Mouse (Mus musculus): ENCODE data around the gene Gm20696. TPM values are rescaled to one million over a fixed set of nuclear protein-coding genes. Genes with fewer than 3 reads are reported as not detected.

Gm20696 gene
- polyA plus RNA-seq, 1 experiment from 2014 or later = 4.2 TPM

- Histone ChIP-seq H3K36me3 (no peaks in the 10 kb centered on the region), H3K4me1 (peaks cover 40% of the 10 kb centered on the region), H3K4me2 (no peak overlapping the region), H3K27me3 (no peaks in the 10 kb centered on the region), H3K9ac (no peak overlapping the region), H3K27ac (peak overlapping the region; percentile 93), H3K4me3 (peak overlapping the region; percentile 25; the same call in 1 of the 2 replicates), H3K9me3 (no peaks in the 10 kb centered on the region)
- no peak for ATAC-seq (ENCODE audit: insufficient number of reproducible peaks, low FRiP score, low TSS enrichment, low read depth)
- WGBS = 52% methylated on average over 12 of the region's 12 CpGs
These were observed 180.5 kb downstream of the Gm20696 start for GRCm38 (mm10) chr6:99485884-99486640.

- no peaks in the 10 kb centered on the region for H3K36me3 ChIP-seq
- no peaks in the 10 kb centered on the region for H3K27me3 ChIP-seq
- peak overlapping the region; percentile 45 for H3K4me2 ChIP-seq
- H3K4me1 ChIP-seq = peaks cover 40% of the 10 kb centered on the region
- peak; percentile 89 for ATAC-seq (ENCODE audit: insufficient number of reproducible peaks, low FRiP score, low TSS enrichment, low read depth)
- H3K9me3 ChIP-seq = no peaks in the 10 kb centered on the region
- 11% methylated on average over 20 of the region's 20 CpGs for WGBS
- H3K27ac ChIP-seq = peak overlapping the region; percentile 93
- 0 out of 2 replicates have a peak overlapping the region, but pooled peaks have one; percentile 7 for H3K9ac ChIP-seq
- H3K4me3 ChIP-seq = peak overlapping the region; percentile 25
These were observed 181.2 kb downstream of the Gm20696 start for GRCm38 (mm10) chr6:99485217-99485883.

- Histone ChIP-seq H3K27ac (peak overlapping the region; percentile 93), H3K9ac (0 out of 2 replicates have a peak overlapping the region, but pooled peaks have one; percentile 7), H3K27me3 (no peaks in the 10 kb centered on the region), H3K4me2 (peak overlapping the region; percentile 45), H3K4me3 (peak overlapping the region; percentile 25), H3K9me3 (no peaks in the 10 kb centered on the region), H3K36me3 (no peaks in the 10 kb centered on the region), H3K4me1 (peaks cover 40% of the 10 kb centered on the region)
- no peak for ATAC-seq (ENCODE audit: insufficient number of reproducible peaks, low FRiP score, low TSS enrichment, low read depth)
- whole genome bisulfite sequencing = 8% methylated on average over 8 of the region's 8 CpGs
These were observed 181.7 kb downstream of the Gm20696 start for GRCm38 (mm10) chr6:99484884-99485216.

DNA sequence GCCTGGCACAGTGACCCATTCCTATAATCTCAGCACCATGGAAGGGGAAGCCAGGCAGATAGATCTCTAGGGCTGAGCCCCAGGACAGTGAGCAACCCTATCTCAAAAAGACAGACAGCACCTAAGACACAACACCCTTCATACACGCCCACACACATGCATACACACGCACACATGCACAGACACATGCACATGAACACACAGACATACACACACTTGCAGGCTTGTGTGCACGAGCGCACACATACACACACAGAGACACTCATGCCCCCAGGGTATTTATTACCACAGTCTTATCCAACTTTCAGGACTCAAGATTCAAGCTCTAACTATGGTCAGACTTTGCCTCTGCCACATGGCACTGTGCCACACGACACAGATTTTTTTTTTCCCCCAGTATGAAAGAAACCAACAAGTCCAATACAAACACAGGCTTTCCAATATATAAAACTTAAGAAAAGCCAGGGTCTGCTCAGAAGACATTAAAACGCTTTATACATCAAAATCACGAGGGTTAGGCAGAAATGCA, 182.3 kb downstream of the Gm20696 start:
- Histone ChIP-seq H3K9me3 (no peaks in the 10 kb centered on the region), H3K27ac (peak overlapping the region; percentile 93), H3K27me3 (no peaks in the 10 kb centered on the region), H3K9ac (no peak overlapping the region), H3K4me2 (peak overlapping the region; percentile 45; the same call in 1 of the 2 replicates), H3K36me3 (no peaks in the 10 kb centered on the region), H3K4me1 (peaks cover 37% of the 10 kb centered on the region), H3K4me3 (no peak overlapping the region)
- WGBS = 25% methylated on average over 7 of the region's 7 CpGs
- ATAC-seq (ENCODE audit: insufficient number of reproducible peaks, low FRiP score, low TSS enrichment, low read depth) = no peak

GRCm38 (mm10) chr6:99483556-99483955, 183.0 kb downstream of the Gm20696 start:
- no peaks in the 10 kb centered on the region for H3K36me3 ChIP-seq
- WGBS = 28% methylated on average over 10 of the region's 10 CpGs
- H3K4me2 ChIP-seq = peak overlapping the region; percentile 17; the same call in 1 of the 2 replicates
- peaks cover 37% of the 10 kb centered on the region for H3K4me1 ChIP-seq
- ATAC-seq (ENCODE audit: insufficient number of reproducible peaks, low FRiP score, low TSS enrichment, low read depth) = no peak
- peak overlapping the region; percentile 47; the same call in 1 of the 2 replicates for H3K27ac ChIP-seq
- H3K4me3 ChIP-seq = no peak overlapping the region
- H3K27me3 ChIP-seq = no peaks in the 10 kb centered on the region
- H3K9me3 ChIP-seq = no peaks in the 10 kb centered on the region
- no peak overlapping the region for H3K9ac ChIP-seq

DNA sequence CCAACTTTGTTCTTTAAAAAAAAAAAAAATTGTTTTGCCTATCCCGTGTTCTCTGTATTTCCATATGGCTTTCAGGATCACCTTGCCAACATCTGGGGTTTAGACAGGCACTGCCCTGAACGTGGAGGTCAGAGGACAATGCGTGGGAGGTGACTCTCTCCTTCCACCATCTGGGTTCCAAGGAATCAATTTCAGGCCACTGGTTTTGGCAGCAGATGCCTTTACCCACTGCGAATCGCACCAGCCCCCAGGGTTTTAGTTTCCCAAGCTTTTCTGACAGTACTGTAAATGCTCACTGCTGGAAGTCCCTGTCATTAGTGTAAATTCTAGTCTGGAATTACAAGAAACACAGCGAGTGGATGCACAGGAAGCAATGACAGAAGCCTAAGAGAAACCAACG, 185.0 kb downstream of the Gm20696 start:
- Histone ChIP-seq H3K27ac (no peak overlapping the region), H3K4me3 (no peak overlapping the region), H3K4me2 (no peak overlapping the region), H3K4me1 (peaks cover 37% of the 10 kb centered on the region), H3K9me3 (no peaks in the 10 kb centered on the region), H3K9ac (no peak overlapping the region), H3K36me3 (no peaks in the 10 kb centered on the region), H3K27me3 (no peaks in the 10 kb centered on the region)
- 42% methylated on average over 7 of the region's 7 CpGs for WGBS
- no peak for ATAC-seq (ENCODE audit: insufficient number of reproducible peaks, low FRiP score, low TSS enrichment, low read depth)

- no peak overlapping the region for H3K4me3 ChIP-seq
- H3K27me3 ChIP-seq = no peaks in the 10 kb centered on the region
- H3K36me3 ChIP-seq = no peaks in the 10 kb centered on the region
- H3K4me1 ChIP-seq = peaks cover 27% of the 10 kb centered on the region
- no peak overlapping the region for H3K9ac ChIP-seq
- no peak for ATAC-seq (ENCODE audit: insufficient number of reproducible peaks, low FRiP score, low TSS enrichment, low read depth)
- 84% methylated on average over 13 of the region's 13 CpGs for WGBS
- no peaks in the 10 kb centered on the region for H3K9me3 ChIP-seq
- H3K27ac ChIP-seq = no peak overlapping the region
- H3K4me2 ChIP-seq = no peak overlapping the region
These were observed 187.5 kb downstream of the Gm20696 start for GRCm38 (mm10) chr6:99478873-99479650.

GRCm38 (mm10) chr6:99475040-99475439, 191.6 kb downstream of the Gm20696 start:
- H3K36me3 ChIP-seq = no peaks in the 10 kb centered on the region
- H3K9ac ChIP-seq = no peak overlapping the region
- 39% methylated on average over 9 of the region's 9 CpGs for WGBS
- peak overlapping the region; percentile 65 for H3K27ac ChIP-seq
- no peaks in the 10 kb centered on the region for H3K9me3 ChIP-seq
- ATAC-seq (ENCODE audit: insufficient number of reproducible peaks, low FRiP score, low TSS enrichment, low read depth) = 0 out of 2 replicates have a peak, but pooled peaks have one; percentile 40
- no peaks in the 10 kb centered on the region for H3K27me3 ChIP-seq
- no peak overlapping the region for H3K4me2 ChIP-seq
- peaks cover 18% of the 10 kb centered on the region; the same call in 1 of the 2 replicates for H3K4me1 ChIP-seq
- H3K4me3 ChIP-seq = no peak overlapping the region

GRCm38 (mm10) chr6:99470906-99471305, 195.7 kb downstream of the Gm20696 start:
- no peaks in the 10 kb centered on the region for H3K9me3 ChIP-seq
- H3K4me1 ChIP-seq = peaks cover 22% of the 10 kb centered on the region; the same call in 1 of the 2 replicates
- no peak overlapping the region for H3K9ac ChIP-seq
- ATAC-seq (ENCODE audit: insufficient number of reproducible peaks, low FRiP score, low TSS enrichment, low read depth) = no peak
- no peaks in the 10 kb centered on the region for H3K27me3 ChIP-seq
- no peak overlapping the region for H3K27ac ChIP-seq
- WGBS = 56% methylated on average over 5 of the region's 5 CpGs
- H3K4me3 ChIP-seq = no peak overlapping the region
- H3K36me3 ChIP-seq = no peaks in the 10 kb centered on the region
- no peak overlapping the region for H3K4me2 ChIP-seq

GRCm38 (mm10) chr6:99469134-99469834, 197.3 kb downstream of the Gm20696 start:
- no peak overlapping the region for H3K27ac ChIP-seq
- WGBS = 56% methylated on average over 12 of the region's 12 CpGs
- H3K9me3 ChIP-seq = no peaks in the 10 kb centered on the region
- H3K4me3 ChIP-seq = no peak overlapping the region
- no peak for ATAC-seq (ENCODE audit: insufficient number of reproducible peaks, low FRiP score, low TSS enrichment, low read depth)
- H3K9ac ChIP-seq = no peak overlapping the region
- no peak overlapping the region for H3K4me2 ChIP-seq
- no peaks in the 10 kb centered on the region for H3K27me3 ChIP-seq
- peaks cover 14% of the 10 kb centered on the region; the same call in 1 of the 2 replicates for H3K4me1 ChIP-seq
- H3K36me3 ChIP-seq = no peaks in the 10 kb centered on the region

DNA sequence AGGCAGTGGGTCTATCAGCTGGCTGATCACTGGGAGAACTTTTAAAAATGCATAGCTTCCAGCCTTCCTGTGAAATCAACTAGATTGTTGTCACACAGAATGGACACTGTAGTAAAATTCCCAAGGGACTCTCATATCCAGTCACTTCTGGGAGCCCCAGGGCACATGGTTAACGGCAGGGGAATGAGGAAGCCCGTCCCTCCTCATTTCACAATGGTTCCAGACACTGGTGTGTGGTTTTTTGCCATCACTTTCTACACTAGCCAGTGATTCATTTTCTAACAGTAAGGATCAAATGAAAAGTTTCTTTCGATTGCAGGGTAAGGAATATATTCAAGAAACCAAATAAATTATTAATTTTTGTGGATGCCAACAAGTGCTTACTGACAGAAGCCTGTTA, 198.8 kb downstream of the Gm20696 start:
- H3K27me3 ChIP-seq = no peaks in the 10 kb centered on the region
- H3K4me1 ChIP-seq = peaks cover 15% of the 10 kb centered on the region; the same call in 1 of the 2 replicates
- H3K4me2 ChIP-seq = no peak overlapping the region
- no peak for ATAC-seq (ENCODE audit: insufficient number of reproducible peaks, low FRiP score, low TSS enrichment, low read depth)
- H3K36me3 ChIP-seq = no peaks in the 10 kb centered on the region
- 56% methylated on average over 3 of the region's 3 CpGs for WGBS
- H3K9ac ChIP-seq = no peak overlapping the region
- H3K4me3 ChIP-seq = no peak overlapping the region
- H3K9me3 ChIP-seq = no peaks in the 10 kb centered on the region
- H3K27ac ChIP-seq = no peak overlapping the region

Measured in limb, embryonic 15.5 days (tissue).